Mouse (Mus musculus) liver, postnatal 0 days (tissue): ENCODE measurements around the gene Vwa3b. TPM values are rescaled to one million over a fixed set of nuclear protein-coding genes. Genes with fewer than 3 reads are reported as not detected.

Source experiments
- ATAC-seq: fragments of 200-750 bp; cut with Nextera tagmentation; 2 replicates; pipeline ENCODE4 v1.8.0; 2017; ENCODE audit warnings: mild to moderate bottlenecking, moderate library complexity
- DNase-seq: peaks from one replicate; pipeline ENCODE4 v3.0.0-alpha.2; 2016
- H3K27ac ChIP-seq: fragments of 300-500 bp; sonication (generic); 2 replicates; pipeline ENCODE4 v1.5.1; 2014; ENCODE audit warnings: antibody characterized with exemption, moderate library complexity, mild to moderate bottlenecking, low read depth
- H3K27me3 ChIP-seq: fragments of 300-500 bp; sonication (generic); 2 replicates; pipeline ENCODE4 v1.6.1; 2014; ENCODE audit warnings: low read length, control low read depth, mixed read lengths; ENCODE audit not compliant: insufficient read depth
- H3K36me3 ChIP-seq: fragments of 300-500 bp; sonication (generic); replicated peaks from 2 replicates; pipeline ENCODE4 v1.6.1; 2014; ENCODE audit warnings: mild to moderate bottlenecking, control low read depth, low read length, moderate library complexity, mixed read lengths; ENCODE audit not compliant: insufficient read depth
- H3K4me1 ChIP-seq: fragments of 300-500 bp; sonication (generic); 2 replicates; pipeline ENCODE4 v1.6.1; 2014; ENCODE audit warnings: antibody characterized with exemption, mild to moderate bottlenecking, control low read depth; ENCODE audit not compliant: insufficient read depth
- H3K4me2 ChIP-seq: fragments of 300-500 bp; sonication (generic); 2 replicates; pipeline ENCODE4 v1.6.1; 2014; ENCODE audit warnings: low read depth, mild to moderate bottlenecking, low read length, moderate library complexity, mixed read lengths
- H3K4me3 ChIP-seq: fragments of 300-500 bp; sonication (generic); 2 replicates; pipeline ENCODE4 v1.5.1; 2014; ENCODE audit warnings: low read depth, low read length
- H3K9ac ChIP-seq: fragments of 300-500 bp; sonication (generic); replicated peaks from 2 replicates; pipeline ENCODE4 v1.6.1; 2014; ENCODE audit warnings: mild to moderate bottlenecking, moderate library complexity
- H3K9me3 ChIP-seq: fragments of 300-500 bp; sonication (generic); 2 replicates; pipeline ENCODE4 v1.6.1; 2016; ENCODE audit warnings: mild to moderate bottlenecking, control low read depth, low read length, mixed read lengths
- CTCF ChIP-seq: sonication (generic); IDR thresholded peaks from 2 replicates; pipeline ENCODE4 v1.5.1; 2016; ENCODE audit warnings: antibody characterized with exemption, low read depth
- EP300 ChIP-seq: IDR thresholded peaks from 2 replicates; pipeline ENCODE4 v1.6.1; 2016; ENCODE audit warnings: antibody characterized with exemption, low read depth, mild to moderate bottlenecking
- WGBS: fragments of 180-500 bp; shearing (Covaris S2); extraction: QIAGEN DNeasy Blood & Tissue Kit; methylation state at CpG from one replicate; pipeline ENCODE4 v1.1.7; 2014; ENCODE audit not compliant: insufficient replicate concordance; 5-methylcytosine and 5-hydroxymethylcytosine counted together
- polyA plus RNA-seq: library from polyadenylated mRNA; unstranded; fragments of >200 nt; fragmentation: Nextera tagmentation; extraction: Ambion mirVana; gene quantifications from 2 replicates; pipeline ENCODE4 v1.2.1, GENCODE M21; 2015

Vwa3b gene
- polyA plus RNA-seq, 1 experiment from 2014 or later: 1.1 TPM

GRCm38 (mm10) chr1:37024736-37025135 is 1.7 kb upstream of the Vwa3b start:
- Histone ChIP-seq H3K27ac (0 out of 2 replicates have a peak overlapping the region, but pooled peaks have one; percentile 91), H3K36me3 (no peaks in the 10 kb centered on the region), H3K4me2 (no peak overlapping the region), H3K27me3 (no peaks in the 10 kb centered on the region), H3K9ac (no peak overlapping the region), H3K4me3 (no peak overlapping the region), H3K4me1 (peaks cover 6% of the 10 kb centered on the region; the same call in 1 of the 2 replicates), H3K9me3 (no peaks in the 10 kb centered on the region)
- TF ChIP-seq EP300 (no peak), CTCF (no peak)
- WGBS: 78% methylated on average over 7 of the region's 7 CpGs
- DNase-seq: no peak
- ATAC-seq: no peak

- Histone ChIP-seq H3K27me3 (no peaks in the 10 kb centered on the region), H3K4me1 (peaks cover 6% of the 10 kb centered on the region), H3K36me3 (no peaks in the 10 kb centered on the region), H3K27ac (peak overlapping the region; percentile 91), H3K4me2 (no peak overlapping the region), H3K4me3 (no peak overlapping the region), H3K9ac (no peak overlapping the region), H3K9me3 (no peaks in the 10 kb centered on the region)
- peak; percentile 43; the same call in 1 of the 2 replicates for ATAC-seq
- TF ChIP-seq CTCF (no peak), EP300 (no peak)
- 72% methylated on average over 1 of the region's 1 CpGs for WGBS
- no peak for DNase-seq
Observed at GRCm38 (mm10) chr1:37025376-37025775, 1.0 kb upstream of the Vwa3b start.

- Histone ChIP-seq H3K9ac (no peak overlapping the region), H3K4me2 (no peak overlapping the region), H3K36me3 (no peaks in the 10 kb centered on the region), H3K27ac (peak overlapping the region; percentile 91), H3K9me3 (no peaks in the 10 kb centered on the region), H3K4me3 (no peak overlapping the region), H3K27me3 (no peaks in the 10 kb centered on the region), H3K4me1 (peaks cover 8% of the 10 kb centered on the region)
- no peak for DNase-seq
- TF ChIP-seq CTCF (no peak), EP300 (no peak)
- 56% methylated on average over 6 of the region's 6 CpGs for WGBS
- no peak for ATAC-seq
Observed at GRCm38 (mm10) chr1:37026866-37027265, 470 bp downstream of the Vwa3b start.

GRCm38 (mm10) chr1:37028439-37029153 is 2.2 kb downstream of the Vwa3b start:
- Histone ChIP-seq H3K27me3 (no peaks in the 10 kb centered on the region), H3K36me3 (no peaks in the 10 kb centered on the region), H3K4me2 (peak overlapping the region; percentile 58), H3K4me1 (peaks cover 8% of the 10 kb centered on the region), H3K9ac (no peak overlapping the region; the same call in 1 of the 2 replicates), H3K4me3 (peak overlapping the region; percentile 33), H3K27ac (no peak overlapping the region), H3K9me3 (no peaks in the 10 kb centered on the region)
- TF ChIP-seq CTCF (no peak), EP300 (no peak)
- WGBS: 9% methylated on average over 18 of the region's 18 CpGs
- DNase-seq (no peak), ATAC-seq (no peak)

GRCm38 (mm10) chr1:37029154-37029907 is 2.9 kb downstream of the Vwa3b start:
- DNase-seq: peak; percentile 56
- WGBS: 5% methylated on average over 26 of the region's 26 CpGs
- peak overlapping the region; percentile 58 for H3K4me2 ChIP-seq
- H3K27ac ChIP-seq: no peak overlapping the region
- no peaks in the 10 kb centered on the region for H3K9me3 ChIP-seq
- H3K4me3 ChIP-seq: peak overlapping the region; percentile 33
- H3K4me1 ChIP-seq: peaks cover 8% of the 10 kb centered on the region
- ATAC-seq: no peak
- TF ChIP-seq EP300: no peak
- TF ChIP-seq CTCF: no peak
- no peaks in the 10 kb centered on the region for H3K36me3 ChIP-seq
- no peak overlapping the region; the same call in 1 of the 2 replicates for H3K9ac ChIP-seq
- H3K27me3 ChIP-seq: no peaks in the 10 kb centered on the region

GRCm38 (mm10) chr1:37029942-37030341 is 3.5 kb downstream of the Vwa3b start:
- WGBS: 37% methylated on average over 5 of the region's 5 CpGs
- peak overlapping the region; percentile 58; the same call in 1 of the 2 replicates for H3K4me2 ChIP-seq
- H3K4me3 ChIP-seq: no peak overlapping the region
- no peaks in the 10 kb centered on the region for H3K36me3 ChIP-seq
- no peak for DNase-seq
- H3K27ac ChIP-seq: no peak overlapping the region
- TF ChIP-seq CTCF: no peak
- no peak for TF ChIP-seq EP300
- H3K9ac ChIP-seq: no peak overlapping the region
- no peaks in the 10 kb centered on the region for H3K9me3 ChIP-seq
- no peaks in the 10 kb centered on the region for H3K27me3 ChIP-seq
- no peak for ATAC-seq
- peaks cover 8% of the 10 kb centered on the region for H3K4me1 ChIP-seq
